Mouse (Mus musculus): Measurements from ENCODE around the gene Phox2b.
A peak's percentile ranks its signal among the peaks of the same experiment; 100 is the strongest.

The Phox2b gene

DNA sequence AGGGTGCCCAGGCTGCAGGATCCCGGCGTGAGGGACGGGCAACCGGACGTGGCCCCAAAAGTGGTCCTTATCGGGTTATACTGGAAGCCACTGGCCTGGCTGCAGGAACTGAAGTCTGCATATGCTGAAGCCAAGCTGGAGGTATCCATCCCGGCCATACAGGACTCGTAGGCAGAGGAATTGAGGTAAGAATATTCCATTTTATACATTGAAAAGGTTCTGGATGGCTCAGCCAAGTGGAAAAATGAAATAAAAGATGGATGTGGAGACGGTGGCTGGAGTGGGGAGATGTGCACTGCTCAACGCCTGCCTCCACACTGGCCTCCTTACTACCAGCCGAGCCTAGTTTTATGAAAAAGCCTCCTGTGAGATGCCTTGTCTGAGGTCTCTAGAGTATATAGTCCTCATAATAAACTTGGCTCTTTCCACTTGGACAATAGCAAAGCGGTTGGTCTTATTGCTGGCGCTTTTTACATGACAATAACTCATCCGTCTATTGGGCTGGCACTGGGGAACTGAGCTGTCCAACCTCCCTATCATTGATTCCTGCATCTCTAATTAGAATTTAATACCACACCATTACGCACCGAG is at the start of gene Phox2b:
TSS of gene Phox2b (minus strand) at position 569 of the 591 bp plus-strand sequence.
- DNase-seq, result no peak

DNA sequence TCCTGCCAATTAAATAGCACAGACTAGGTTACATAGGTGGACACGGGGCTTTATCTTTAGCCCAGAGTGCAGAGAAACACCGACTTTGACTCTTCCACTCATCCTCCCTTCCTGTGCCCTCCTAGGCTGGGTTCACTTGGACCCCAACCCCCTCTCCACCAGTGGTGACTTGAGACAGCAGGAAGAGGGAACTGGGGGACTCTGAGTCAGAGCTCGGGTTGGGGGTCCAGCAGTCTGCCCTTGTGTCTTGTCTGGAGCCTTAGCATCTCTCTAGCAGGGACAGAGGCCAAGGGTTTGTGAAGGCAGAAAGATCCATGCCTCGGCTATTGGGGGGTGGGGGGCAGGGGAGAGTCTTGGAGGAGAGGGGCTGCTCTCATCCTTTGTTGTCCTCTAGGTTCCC is 43.5 kb upstream of the Phox2b start:
- DNase-seq, result peak; percentile 63

GRCm38 (mm10) chr5:67139052-67140015 is 40.2 kb upstream of the Phox2b start:
- DNase-seq, result peak; percentile 42

DNA sequence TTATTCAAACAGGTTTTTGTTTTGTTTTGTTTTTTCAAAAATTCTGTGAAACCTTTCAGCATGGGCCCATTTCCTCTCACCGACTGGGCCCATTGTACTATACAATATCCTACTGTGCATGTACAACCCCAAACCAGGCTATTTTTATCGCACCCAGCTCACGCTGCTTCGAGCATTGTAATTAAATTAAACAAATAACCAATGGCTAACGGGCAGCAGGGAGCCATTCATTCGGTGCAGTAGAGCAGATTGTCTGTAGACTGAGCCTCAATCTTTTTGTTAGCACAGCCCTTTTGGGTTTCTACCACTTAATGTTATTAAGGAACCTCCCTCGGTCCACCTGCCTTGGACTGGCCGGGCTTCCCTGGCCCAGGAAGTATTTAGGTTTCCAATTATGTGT is 39.5 kb upstream of the Phox2b start:
- DNase-seq, result no peak

DNA sequence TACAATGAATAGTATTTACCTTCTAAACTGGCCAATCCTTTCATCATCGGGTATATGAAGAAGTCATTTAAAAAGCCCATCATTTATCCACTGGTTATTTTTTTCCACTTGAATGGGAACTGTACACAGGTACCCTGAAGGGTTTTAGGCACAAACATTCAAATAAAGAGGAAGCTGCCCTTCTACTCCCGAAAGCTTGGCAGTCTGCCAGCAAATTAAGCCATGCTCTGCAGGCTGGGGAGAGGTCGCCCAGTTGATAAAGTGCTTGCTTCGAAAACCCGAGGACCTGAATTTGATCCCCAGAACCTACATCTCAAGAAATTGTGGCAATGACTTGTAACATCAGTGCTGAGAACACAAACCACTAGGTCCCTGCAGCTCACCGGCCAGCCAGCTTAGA is 35.6 kb upstream of the Phox2b start:
- DNase-seq, result no peak

DNA sequence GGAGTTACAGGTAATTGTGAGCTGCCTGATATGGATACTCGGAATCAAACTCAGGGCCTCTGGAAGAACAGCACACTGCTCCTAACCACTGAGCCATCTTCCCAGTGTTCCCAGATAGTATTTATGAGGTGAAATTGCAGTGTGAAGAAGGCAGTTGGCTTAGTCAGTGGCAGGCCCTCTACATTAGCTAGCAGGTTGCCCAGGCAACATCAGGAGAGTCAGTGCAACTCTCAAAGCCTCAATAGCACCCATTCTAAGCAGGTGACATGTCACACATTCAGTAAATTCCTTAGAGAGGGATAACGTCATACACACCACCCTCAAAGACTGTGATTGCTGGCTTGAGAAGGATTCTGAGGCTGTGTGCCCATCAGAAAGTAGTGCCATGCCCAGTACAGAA is 32.6 kb upstream of the Phox2b start:
- peak; percentile 56 for DNase-seq

DNA sequence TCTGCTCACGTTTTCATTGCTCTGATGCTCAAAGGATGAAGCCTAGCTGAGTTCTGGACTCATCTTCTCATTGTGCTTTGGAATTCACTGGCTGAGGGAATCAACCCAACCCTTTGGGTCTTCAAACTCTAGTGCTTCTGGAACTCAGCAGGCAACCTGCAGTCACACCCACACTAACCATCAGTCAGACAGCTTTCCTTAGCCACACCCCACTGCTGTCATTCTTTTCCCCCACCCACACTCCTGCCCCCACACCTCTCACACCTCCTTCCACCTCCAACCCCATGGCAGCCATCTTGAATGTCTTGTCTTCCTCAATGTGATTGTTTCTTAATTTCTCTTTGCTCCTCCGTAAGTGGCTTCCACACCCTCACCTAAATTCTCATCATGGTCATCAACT is 7.2 kb upstream of the Phox2b start:
- no peak for DNase-seq

DNA sequence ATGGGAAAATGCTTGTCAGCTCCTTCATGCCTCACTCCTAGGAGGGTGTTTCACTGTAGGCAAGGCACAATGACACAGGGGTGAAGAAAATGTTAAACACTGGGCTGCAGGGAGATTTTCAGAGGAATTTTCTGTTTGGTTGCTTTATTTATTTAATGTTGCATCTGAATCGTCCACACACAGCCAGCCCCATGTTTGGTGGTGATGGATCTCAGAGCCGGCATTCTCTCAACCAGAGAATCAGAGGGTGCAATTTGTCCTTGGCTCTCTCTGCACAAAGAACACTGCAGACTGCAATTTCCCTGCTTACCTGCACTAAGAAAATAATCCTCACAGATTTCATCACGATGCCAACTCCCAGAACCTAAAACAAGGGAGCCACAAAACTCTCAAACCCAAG is 3.9 kb upstream of the Phox2b start:
- DNase-seq, result no peak

GRCm38 (mm10) chr5:67101793-67102600 is 2.9 kb upstream of the Phox2b start:
- DNase-seq, result no peak

DNA sequence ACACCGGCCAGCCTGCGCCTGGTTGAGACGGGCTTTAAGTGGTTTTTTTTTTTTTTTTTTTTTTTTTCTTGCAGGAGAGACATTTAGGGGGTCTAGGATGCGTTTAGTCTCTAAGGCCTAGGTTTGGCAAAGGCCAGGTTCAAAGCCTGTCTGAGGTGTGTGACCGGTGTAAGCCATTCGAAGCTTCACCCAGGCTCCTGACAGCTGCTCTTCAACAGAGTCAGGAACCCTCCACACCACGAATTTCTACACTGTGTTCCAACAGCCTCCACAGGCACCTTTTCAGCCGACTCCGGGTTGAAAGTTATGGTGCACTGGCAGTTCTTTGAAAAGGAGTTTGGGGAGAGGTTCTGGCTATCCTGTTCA is 2.3 kb upstream of the Phox2b start:
- no peak for DNase-seq

DNA sequence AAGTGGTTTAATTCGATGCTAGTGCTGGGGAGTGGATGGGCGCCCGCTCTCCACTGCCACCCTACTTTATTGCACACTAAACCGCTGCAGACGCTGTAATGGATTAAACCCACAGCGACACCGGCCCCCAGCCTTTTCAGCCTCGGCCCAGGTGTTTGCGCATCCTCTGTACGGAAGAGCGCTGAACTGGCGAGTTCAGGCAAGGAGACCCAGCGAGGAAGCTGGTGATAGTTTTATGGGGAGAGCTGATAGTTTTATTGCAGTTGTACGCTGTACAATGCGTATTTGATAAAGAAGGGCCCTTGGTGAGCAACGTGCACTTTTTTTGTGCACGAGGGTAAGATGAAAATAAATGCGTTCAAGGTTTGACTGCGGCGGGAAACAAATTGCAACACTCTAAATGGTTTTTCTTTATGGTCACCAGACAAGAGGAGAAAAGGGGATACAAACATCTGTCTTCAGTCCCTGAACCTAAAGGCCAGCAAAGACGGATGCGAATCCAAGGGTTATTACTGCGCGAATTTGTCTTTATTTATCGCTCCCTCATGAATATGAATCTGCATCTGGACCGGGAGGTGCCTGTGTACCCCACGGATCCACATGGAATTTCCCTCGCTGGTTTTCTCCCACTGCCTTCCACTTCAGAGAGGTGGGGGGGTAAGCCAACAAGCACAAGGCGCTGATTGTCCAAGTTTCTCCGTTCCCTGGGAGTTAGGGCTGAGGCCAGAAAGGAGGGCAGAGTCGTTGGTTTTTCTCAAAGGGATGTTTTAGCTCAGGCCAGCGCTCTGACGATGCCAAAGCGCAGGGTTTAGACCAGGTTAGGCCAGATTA is 1.7 kb upstream of the Phox2b start:
- no peak for DNase-seq

DNA sequence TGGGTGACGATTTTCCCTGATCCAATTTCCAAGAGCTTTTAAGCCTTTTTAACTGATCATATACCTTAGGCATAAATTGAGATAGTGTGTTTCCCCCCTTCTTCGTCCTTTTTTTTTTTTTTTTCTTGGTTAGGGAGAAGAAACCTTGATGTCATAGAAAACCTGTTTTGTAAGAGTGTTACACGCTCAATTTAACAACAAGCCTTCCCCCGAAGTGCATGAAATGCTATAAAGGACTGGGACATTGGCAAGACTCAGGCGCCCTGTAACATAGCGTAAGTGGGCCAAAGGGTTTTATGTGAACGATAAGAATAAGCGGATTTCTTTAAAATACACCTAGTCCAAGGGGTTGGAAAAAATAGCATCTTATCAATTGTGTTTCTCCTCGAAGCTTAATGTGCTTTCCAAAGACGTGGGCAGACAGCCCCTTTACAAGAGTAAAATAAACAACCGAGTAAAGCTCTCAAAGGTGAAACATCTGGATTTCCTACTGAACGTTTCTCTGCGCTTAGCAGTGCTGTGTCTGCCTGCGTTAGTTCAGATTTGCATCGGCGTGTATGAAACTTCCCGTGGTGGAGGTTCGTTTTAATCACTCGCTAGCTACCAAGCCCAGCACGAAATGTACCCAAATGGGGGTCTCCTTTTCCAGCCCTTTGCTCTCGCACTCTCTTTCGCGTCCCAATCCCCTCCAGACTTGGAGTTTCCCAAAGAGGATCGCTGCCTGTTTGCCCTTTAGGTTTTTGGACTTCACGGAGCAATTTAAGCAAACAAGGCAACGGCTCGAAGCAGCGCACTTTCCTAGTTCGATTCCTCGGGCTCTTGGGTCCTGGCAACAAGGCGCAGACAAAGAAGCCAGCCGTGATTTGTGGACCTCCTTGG is 531 bp upstream of the Phox2b start:
- no peak for DNase-seq

DNA sequence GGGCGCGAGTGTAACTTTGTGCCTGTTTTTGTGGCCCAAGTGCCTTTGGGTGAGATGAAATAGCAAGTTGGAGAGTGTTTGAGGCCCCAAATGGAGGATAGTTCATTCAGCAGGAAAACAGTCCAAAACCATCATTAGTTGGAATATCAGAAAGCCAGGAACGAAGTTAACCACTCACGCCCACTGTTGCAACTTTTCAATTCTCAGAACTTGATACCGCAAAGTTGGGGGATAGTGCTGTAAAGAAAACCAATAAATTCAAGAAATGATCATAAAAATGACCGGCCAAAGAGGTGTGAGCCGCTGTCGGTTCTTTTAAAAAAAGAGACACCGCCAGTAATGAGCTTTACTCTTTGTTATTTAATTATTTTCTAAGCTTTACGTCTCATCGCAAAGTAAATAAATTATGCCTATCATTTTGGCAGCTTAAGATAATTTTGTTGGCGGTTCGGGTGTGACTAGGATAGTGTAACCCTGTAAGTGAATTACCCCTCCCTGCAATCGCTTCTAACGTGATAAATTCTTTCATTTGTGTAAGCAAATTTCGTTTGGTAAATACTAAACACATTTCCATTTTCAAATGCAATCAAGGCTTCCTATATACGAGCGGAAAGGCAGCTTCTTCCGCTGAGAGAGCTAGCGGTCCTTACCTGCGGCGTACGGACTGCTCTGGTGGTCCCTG is 909 bp downstream of the Phox2b start:
- no peak for DNase-seq

GRCm38 (mm10) chr5:67097106-67098050 is 1.7 kb downstream of the Phox2b start:
- DNase-seq, result no peak

- DNase-seq, result no peak
Observed at GRCm38 (mm10) chr5:67096378-67096771, 2.7 kb downstream of the Phox2b start.

- no peak for DNase-seq
Observed at GRCm38 (mm10) chr5:67095651-67096377, 3.3 kb downstream of the Phox2b start.

DNA sequence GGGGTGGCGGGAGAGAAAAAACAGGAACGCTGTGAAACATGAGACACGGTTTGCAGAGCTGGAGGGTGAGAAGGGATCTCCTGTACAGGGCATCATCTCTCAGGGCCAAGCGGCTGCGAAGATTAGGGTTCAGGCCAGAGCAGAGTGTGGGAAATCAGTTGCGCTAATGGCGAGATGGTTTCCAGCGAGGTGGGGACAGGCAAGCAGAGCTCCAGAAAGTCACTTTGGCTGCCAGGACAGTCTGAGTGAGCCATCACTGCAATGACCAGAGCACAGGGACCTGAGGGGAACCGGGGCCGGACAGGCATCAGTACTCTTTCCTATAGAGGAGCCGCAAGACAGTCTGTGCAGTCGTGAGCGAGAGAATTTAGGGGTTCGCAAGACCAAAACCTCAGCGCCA is 3.9 kb downstream of the Phox2b start:
- DNase-seq, result no peak

DNA sequence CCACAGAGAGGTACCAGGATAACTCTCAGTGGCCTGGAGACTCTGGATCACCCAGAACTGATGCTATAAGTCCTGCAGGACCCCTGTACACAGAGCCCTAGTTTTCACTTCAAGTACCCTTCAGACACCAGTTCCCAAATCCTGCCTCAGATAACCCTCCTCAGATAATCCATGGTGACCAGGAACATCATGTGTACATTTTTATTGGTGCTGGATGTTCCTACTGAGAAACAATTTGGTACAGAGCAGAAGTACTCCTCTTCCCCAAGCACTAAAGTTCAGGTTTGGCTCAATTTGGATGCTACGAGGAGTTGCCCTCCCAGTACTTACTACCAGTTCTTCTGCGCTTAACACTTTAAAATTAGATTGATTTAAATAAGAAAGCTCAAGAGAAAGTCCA is 5.1 kb downstream of the Phox2b start:
- no peak for DNase-seq

- no peak for DNase-seq
Observed at GRCm38 (mm10) chr5:67091766-67092165, 7.3 kb downstream of the Phox2b start.

Measured in heart, adult 11 months (tissue).